Mouse (Mus musculus): Measurements from ENCODE around the gene Cux1.

The Cux1 gene

DNA sequence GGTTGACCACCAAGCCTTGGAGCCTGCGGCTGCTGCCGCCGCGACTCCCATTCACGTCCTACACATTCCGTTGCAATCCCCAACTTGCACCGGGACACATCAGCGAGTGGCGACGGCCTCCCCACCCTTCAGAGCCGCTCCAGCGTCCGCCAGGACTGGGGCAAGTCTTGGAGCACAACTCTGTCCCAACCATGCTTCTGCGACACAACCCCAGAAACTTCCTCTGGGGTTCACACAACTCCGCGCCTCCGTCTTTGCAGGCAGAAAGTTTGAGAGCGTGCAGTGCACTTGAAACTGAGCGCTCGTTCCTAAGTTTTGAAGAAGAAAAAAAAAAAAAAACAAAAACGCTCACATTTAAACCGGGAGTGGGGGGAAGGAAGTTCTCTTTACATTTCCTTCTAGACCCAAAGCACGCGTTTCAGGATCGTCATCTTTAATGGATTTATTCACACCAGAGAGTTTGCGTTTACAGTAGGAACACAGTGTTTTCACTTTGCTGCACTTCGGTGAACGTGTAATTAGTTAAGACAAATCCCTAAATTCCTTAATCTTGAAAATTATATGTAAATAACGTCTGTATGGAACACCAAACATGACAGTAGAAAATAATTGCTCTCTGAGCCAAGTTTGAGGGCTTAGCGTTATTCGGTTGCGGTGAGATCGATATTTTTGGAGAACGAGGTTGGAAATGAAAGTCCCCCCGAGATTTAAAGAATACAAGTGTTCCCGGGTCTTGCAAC is 906 bp upstream of the Cux1 start:
- no peak for DNase-seq (ENCODE audit: low read depth in 1 of 2, low spot score in 2 of 2)

DNA sequence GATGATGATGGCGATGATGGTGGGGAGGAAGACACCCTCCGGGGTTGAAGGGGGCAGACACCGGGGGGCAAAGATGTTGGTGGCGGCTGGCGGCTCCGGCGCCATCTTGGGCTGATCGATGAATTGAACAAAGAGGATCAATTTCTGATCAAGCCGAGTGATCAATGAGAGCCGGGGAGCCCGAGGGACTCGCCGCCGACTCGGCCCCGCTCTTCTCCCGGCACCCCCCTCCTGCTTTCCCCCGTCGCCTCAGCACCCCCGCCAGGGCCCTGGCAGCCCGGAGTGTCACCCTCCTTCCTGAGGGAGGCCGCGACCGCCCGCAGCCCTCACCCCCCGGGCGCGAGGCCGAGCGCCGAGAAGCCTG is 496 bp downstream of the Cux1 start:
- DNase-seq (ENCODE audit: low read depth in 1 of 2, low spot score in 2 of 2) = no peak

DNA sequence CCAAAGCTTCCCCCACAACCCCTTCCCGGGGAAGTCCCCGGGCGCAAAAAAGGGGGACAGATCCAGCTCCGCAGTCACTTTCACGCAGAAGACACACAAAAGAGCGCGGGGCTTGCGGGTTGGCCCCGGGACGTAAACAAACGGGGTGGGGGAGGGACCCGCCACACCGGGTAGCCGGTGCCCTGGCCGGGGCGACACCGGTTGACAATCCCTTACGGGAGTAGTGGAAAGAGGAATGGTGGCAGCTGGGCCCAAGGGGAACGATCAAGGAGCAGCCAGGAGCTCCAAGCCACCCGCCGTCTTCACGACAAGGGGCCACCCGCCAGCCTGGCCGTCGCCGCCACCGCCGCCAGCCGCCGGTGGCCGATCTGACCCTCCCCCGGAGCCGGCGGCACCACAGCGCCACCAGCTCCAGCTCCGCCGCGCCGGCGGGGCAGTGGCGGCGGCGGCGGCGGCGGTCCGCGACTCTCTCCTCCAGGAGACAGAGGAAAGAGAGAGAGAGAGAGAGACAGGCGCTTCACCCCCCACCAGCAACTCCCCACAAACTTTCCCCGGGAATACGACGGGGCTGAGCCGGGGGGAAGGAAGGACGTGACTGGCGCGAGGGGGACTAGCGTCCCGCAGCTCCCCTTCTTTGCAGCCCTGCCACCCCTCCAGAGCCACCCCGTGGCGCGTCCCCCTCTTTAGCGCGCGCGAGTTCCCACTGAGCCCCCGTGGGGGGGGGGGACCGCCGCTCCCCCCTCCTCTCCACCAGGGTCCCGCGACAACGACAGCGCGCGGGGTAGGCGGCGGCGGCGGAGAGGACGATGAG is 1.1 kb downstream of the Cux1 start:
- peak in 1 of 2 experiments; percentile 14 for DNase-seq (ENCODE audit: low read depth in 1 of 2, low spot score in 2 of 2)

GRCm38 (mm10) chr5:136565311-136565811 is 1.9 kb downstream of the Cux1 start:
- DNase-seq (ENCODE audit: low read depth in 1 of 2, low spot score in 2 of 2) = no peak

GRCm38 (mm10) chr5:136564613-136565299 is 2.5 kb downstream of the Cux1 start:
- DNase-seq (ENCODE audit: low read depth in 1 of 2, low spot score in 2 of 2) = no peak

DNA sequence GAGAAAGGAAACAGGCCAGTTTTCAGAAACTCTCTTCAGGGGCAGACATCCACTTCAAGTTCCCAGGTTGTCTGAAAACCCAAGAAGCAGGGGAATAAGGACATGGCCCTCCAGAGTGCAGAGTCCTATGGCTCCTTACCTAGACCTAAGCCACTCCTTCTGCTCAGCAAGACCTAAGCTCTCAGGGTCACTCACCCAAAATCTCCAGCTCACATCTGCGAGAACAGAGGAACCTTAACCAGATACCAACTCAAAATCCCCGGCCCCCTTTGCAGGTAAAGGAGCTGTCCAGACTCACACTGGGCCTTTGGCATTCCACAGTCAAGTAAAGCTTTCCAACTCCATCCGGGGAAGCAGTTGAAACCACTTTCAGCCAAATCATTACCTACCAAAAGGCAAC is 3.3 kb downstream of the Cux1 start:
- no peak for DNase-seq (ENCODE audit: low read depth in 1 of 2, low spot score in 2 of 2)

DNA sequence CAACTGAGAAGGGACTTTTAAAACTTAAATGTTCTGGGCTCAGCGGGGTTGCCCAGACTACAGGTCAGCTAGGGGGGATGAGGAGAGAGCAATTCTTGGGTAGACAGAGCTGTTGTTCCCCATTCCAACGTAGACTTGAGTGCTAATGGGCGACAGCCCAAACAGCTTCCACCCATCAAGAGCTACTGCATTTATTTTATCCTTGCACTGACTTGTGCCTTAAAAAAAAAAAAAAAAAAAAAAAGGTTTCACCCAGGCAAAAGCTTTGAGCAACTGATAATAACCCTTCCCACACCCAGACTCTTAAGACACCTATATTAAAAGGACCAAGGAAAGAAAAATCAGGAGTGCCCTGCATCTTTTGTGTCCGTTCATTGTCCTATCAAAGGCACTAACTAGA is 4.2 kb downstream of the Cux1 start:
- DNase-seq (ENCODE audit: low read depth in 1 of 2, low spot score in 2 of 2) = no peak

DNA sequence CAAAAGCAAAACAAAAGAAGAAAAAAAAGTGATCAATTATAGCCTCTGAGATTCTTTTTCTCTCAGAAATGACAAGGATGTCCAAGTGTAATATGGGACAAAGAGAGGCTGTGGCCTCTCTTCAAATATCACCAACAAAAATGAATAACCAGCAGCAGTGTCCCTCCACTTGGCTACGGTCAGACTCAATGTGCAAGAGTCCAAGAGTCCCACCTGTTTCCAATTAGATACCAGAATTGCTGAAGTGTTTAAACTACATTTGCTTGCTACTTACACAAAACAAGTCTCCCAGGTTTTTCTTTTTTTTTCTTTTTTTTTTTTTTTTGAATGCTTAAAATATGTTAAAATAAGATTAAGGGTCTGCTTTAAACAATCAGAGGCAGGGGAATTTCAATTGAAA is 5.1 kb downstream of the Cux1 start:
- no peak for DNase-seq (ENCODE audit: low read depth in 1 of 2, low spot score in 2 of 2)

DNA sequence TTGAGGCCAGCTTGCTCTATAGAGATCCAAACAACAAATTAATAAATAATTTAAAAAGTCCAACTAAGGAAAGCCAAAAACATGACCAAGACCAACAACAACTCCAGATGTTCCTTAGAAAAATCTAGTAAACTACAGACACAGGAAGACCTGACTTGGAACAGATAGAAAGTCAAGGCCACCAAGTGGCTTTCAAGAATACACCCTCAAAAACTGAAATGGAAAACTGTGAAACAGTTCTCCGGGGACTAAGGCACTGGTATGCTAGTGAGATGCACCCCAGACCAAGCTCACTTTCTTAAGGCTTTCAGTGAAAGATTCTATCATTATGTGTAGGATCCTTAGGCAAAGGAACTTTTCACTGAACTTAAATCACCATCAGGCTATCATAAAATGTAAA is 5.6 kb downstream of the Cux1 start:
- no peak for DNase-seq (ENCODE audit: low read depth in 1 of 2, low spot score in 2 of 2)

DNA sequence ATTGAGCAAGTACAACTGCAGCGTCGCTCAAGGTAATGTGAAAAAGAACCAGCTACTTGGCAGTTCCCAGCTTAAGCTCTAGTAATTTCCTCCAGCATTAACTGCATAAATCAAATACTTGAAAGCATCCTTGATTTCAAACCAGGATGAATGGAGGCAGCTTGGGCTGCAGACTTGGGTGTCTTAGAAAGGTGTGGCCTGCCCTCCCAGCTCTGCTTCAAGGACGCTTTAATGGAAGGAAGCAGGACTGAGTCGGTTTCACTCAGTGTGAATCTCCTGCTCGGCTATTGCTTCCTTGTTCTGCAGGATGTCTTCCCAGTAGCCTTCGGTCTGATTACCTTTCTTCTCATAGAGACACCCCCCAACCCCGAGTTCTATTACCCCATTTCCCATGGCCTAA is 6.6 kb downstream of the Cux1 start:
- DNase-seq (ENCODE audit: low read depth in 1 of 2, low spot score in 2 of 2) = no peak

GRCm38 (mm10) chr5:136557446-136557845 is 9.8 kb downstream of the Cux1 start:
- no peak for DNase-seq (ENCODE audit: low read depth in 1 of 2, low spot score in 2 of 2)

DNA sequence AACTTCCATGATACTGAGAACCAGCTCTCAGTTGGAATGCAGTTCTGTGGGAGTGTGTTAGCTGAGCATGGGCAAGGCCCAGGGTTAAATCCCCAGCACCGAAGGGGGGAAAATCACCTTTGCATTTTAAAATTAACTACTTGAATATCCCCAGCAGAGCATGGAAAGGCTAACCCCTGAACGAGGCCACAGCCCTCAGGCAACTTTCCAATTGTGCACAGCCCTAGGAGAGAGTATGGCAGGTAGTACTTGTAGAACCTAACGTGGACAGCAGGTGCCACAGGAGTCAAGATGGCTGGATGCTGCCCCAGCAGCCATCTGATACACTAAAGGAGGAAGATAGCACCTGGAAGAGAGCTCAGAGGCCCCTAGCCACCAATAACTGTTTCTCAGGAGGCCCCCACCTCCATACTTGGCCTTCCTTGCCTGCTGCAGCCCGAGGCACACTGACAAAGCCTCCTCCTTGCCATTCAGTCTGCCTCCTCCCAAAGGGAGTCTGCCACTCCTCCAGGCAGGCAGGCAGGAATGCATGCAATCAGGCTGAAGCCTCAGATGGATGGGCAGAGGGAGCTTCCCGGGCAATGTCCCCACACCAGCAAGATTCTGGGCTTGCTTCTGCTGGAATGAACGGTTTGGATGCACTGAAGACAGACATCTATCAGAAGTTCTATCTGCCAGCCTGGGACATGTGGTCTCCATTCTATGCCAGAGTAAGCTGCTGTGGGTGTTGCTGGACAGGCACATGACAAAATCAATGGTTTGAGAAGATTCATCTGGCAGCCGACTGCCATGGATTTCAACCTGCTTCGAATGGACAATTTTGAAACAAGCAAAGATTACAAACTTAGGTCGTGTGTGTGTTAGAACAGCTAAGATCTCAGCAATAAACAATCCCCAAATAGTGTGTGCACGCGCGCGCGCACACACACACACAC is 10.7 kb downstream of the Cux1 start:
- DNase-seq (ENCODE audit: low read depth in 1 of 2, low spot score in 2 of 2) = no peak

- no peak for DNase-seq (ENCODE audit: low read depth in 1 of 2, low spot score in 2 of 2)
These were observed 11.6 kb downstream of the Cux1 start for GRCm38 (mm10) chr5:136555703-136556102.

DNA sequence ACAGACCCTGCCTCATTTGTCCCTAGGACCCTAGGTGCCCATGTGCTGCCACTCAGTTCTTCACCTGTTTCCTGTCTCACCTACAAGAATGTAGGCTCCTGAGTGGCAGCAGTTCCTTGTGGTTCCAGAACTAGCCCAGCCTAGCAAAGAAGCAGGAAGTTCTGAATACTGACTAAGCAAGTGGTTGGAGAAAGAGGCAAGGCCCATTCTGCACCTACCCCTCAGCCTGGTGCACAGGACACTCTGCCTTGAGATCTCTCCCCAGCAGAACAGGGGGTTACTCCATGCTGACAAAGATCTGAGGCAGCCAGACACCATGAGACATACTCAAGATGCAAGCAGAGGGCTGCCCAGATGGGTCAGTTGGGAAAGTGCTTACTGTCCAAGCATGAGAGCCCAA is 14.5 kb downstream of the Cux1 start:
- DNase-seq (ENCODE audit: low read depth in 1 of 2, low spot score in 2 of 2) = no peak

- no peak for DNase-seq (ENCODE audit: low read depth in 1 of 2, low spot score in 2 of 2)
These were observed 15.2 kb downstream of the Cux1 start for GRCm38 (mm10) chr5:136552093-136552492.

DNA sequence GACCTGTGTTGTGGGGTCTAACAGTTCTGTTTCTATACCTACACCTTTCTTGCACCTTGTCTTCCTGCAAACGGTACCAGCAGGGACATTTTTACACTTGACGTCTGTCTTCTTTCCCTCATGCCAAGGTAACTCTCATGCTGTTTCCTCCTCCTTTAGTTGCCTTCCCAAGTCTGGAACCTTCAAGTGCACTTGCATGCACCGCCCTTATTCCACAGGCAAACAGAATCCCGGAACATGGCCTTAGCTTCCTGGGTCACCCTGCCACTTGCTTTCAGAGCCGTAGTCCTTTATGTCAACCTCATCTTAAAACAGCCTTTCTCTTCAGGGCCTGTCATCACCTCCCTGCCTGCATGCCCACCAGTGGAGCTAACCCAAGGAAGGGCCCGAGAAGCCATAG is 15.7 kb downstream of the Cux1 start:
- no peak for DNase-seq (ENCODE audit: low read depth in 1 of 2, low spot score in 2 of 2)

- no peak for DNase-seq (ENCODE audit: low read depth in 1 of 2, low spot score in 2 of 2)
These were observed 16.6 kb downstream of the Cux1 start for GRCm38 (mm10) chr5:136550726-136551125.

DNA sequence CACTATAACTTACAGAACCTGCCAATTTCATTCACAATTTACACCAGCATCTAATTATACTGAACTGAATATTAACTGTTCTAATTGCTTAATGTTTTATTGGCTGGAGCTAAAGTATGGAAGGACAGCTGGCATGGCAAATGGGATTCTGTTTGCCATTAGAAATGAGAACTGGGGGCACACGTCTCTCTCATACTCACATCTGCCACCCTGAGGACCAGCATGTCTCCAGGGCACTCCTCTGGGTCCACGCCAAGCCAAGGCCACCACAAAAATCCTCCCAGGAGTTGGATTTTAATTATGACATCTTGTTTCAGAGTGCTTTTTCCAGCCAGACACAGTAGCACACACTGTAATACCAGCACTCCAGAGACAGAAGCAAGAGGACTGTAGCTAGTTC is 18.5 kb downstream of the Cux1 start:
- no peak for DNase-seq (ENCODE audit: low read depth in 1 of 2, low spot score in 2 of 2)

DNA sequence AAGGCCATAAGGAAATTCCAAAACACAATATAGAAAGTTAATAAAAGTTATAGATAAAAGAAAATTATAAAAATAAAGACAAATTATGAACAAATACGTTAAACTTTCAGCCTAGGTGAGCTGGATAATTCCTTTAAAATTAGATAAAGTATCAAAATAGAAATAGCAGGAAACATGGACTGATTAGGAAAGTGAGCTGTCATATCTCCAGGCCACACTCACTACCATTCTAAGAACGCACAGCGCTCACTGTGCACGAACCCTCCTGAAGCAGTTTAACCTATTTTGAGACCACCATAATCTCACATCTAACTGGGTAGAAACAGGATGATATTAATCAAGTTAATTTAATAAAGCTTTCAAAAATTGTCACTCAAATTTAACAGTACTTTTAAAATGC is 22.2 kb downstream of the Cux1 start:
- DNase-seq (ENCODE audit: low read depth in 1 of 2, low spot score in 2 of 2) = no peak

GRCm38 (mm10) chr5:136543171-136543570 is 24.1 kb downstream of the Cux1 start:
- no peak for DNase-seq (ENCODE audit: low read depth in 1 of 2, low spot score in 2 of 2)

- no peak for DNase-seq (ENCODE audit: low read depth in 1 of 2, low spot score in 2 of 2)
These were observed 26.3 kb downstream of the Cux1 start for GRCm38 (mm10) chr5:136540952-136541351.

Data from monocyte, adult 2 months (primary cell).